Mouse (Mus musculus): ENCODE data around the gene Cd33. TPM values are rescaled to one million over a fixed set of nuclear protein-coding genes. Genes with fewer than 3 reads are reported as not detected.
A peak's percentile ranks its signal among the peaks of the same experiment; 100 is the strongest.

Cd33 gene
- 3.0 and 3.7 TPM in 2 replicates for polyA plus RNA-seq (2015; fragmentation: Nextera tagmentation; extraction: Ambion mirVana)

DNA sequence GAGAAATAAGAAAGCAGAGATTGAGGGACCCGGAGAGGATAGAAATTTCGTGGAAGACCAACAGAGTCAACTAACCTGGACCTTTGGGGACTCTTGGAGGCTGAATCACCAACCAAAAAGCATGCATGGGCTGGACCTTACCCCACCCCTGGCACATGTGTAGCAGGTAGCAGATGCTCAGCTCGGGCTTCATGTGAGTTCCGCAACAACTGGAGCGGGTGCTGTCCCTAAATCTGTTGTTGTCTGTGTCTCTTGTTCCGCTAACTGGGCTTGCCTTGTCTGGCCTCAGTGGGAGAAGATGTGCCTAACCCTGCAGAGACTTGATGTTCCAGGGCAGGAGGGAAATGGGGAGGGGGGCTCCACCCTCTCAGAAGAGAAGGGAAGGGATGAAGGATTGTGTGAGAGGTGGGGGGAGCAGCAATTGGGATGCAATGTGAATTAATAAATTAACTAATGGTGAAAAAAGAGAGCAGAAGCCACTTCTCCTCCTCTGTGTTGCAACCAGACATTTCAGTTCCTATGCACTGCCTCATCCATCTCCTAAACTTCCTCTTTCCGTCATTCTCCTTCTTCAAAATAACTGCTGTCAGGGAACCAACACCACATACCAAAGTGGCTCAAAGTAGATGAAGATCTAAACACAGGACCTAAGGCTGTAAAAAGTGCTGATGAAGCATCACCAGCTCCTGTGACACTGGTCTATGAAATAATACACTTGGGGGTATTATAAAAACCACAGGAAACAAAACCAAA is at the start of gene Cd33:
Gene Cd33, minus strand, starts transcription at position 204 of the 753 bp plus-strand sequence.
- H3K27me3 ChIP-seq (ENCODE audit: control insufficient read depth, insufficient read depth, low read length), result no peaks in the 10 kb centered on the region
- no peaks in the 10 kb centered on the region for H3K9me3 ChIP-seq (replicated peaks; ENCODE audit: control insufficient read depth, low read length)
- no peak within 1 kb of the TSS for H3K4me2 ChIP-seq (ENCODE audit: low read depth, low read length)
- no peaks in the 10 kb centered on the region for H3K4me1 ChIP-seq (ENCODE audit: control insufficient read depth, insufficient read depth, low read length)
- no peak within 1 kb of the TSS for H3K27ac ChIP-seq (ENCODE audit: low read length)
- ATAC-seq (ENCODE audit: insufficient read depth, low FRiP score), result no peak
- H3K4me3 ChIP-seq (replicated peaks; ENCODE audit: low read length), result no peak within 1 kb of the TSS
- H3K36me3 ChIP-seq (ENCODE audit: control insufficient read depth, insufficient read depth, low read length), result no peaks in the 10 kb centered on the region
- WGBS, result 72% methylated on average over 7 of the region's 7 CpGs
- no peak within 1 kb of the TSS for H3K9ac ChIP-seq (ENCODE audit: low read length)

DNA sequence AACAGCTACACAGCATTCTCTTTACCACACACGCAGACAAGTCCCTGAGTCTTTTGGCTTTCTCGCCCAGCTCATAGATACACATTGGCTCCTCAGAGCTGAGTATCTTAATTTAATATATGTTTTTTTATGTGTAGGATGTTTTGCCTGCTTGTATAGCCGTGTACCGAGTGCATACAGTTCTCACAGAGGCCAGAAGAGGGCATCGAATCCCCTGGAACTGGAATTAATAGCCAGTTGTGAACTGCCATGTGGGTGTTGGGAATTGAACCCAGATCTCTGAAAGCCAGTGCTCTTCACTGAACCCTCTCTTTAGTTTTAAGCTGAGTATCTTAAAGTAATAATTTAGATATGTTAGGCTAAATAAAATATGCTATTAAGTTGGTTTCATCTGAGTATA is 40.6 kb upstream of the Cd33 start:
- peaks cover 9% of the 10 kb centered on the region for H3K4me1 ChIP-seq (ENCODE audit: control insufficient read depth, insufficient read depth, low read length)
- H3K27ac ChIP-seq (ENCODE audit: low read length), result no peak overlapping the region
- H3K4me2 ChIP-seq (ENCODE audit: low read depth, low read length), result no peak overlapping the region
- no peaks in the 10 kb centered on the region for H3K27me3 ChIP-seq (ENCODE audit: control insufficient read depth, insufficient read depth, low read length)
- H3K36me3 ChIP-seq (ENCODE audit: control insufficient read depth, insufficient read depth, low read length), result peaks cover 32% of the 10 kb centered on the region
- H3K4me3 ChIP-seq (replicated peaks; ENCODE audit: low read length), result no peak overlapping the region
- no peak overlapping the region for H3K9ac ChIP-seq (ENCODE audit: low read length)
- no peak for ATAC-seq (ENCODE audit: insufficient read depth, low FRiP score)
- 90% methylated on average over 5 of the region's 5 CpGs for WGBS
- H3K9me3 ChIP-seq (replicated peaks; ENCODE audit: control insufficient read depth, low read length), result no peaks in the 10 kb centered on the region

DNA sequence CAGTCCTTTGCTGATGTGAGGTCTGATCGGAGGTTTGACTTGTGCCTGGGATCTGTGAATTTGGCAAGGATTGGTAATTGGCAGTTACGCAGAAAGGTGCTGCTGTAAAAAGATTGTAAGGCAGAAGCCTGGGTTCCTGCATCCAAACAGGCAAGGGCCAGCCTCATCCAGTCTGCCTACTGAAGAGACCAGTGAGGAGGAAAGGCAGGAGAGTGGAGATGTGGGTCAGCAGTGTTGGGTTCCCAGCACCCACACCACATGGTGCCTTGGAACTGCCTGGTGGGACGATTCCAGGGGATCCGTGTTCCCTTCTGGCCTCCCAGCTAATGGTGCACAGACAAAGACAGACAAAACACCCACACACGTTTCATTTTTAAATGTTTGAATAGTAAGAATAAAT is 36.3 kb upstream of the Cd33 start:
- Histone ChIP-seq H3K27ac (ENCODE audit: low read length) (peak overlapping the region; percentile 86; the same call in 1 of the 2 replicates), H3K9ac (ENCODE audit: low read length) (peak overlapping the region; percentile 80), H3K4me1 (ENCODE audit: control insufficient read depth, insufficient read depth, low read length) (peaks cover 9% of the 10 kb centered on the region), H3K4me3 (replicated peaks; ENCODE audit: low read length) (peak overlapping the region; percentile 67), H3K4me2 (ENCODE audit: low read depth, low read length) (peak overlapping the region; percentile 84), H3K9me3 (replicated peaks; ENCODE audit: control insufficient read depth, low read length) (no peaks in the 10 kb centered on the region), H3K36me3 (ENCODE audit: control insufficient read depth, insufficient read depth, low read length) (peaks cover 11% of the 10 kb centered on the region), H3K27me3 (ENCODE audit: control insufficient read depth, insufficient read depth, low read length) (no peaks in the 10 kb centered on the region)
- ATAC-seq (ENCODE audit: insufficient read depth, low FRiP score), result no peak
- WGBS, result 54% methylated on average over 5 of the region's 5 CpGs

DNA sequence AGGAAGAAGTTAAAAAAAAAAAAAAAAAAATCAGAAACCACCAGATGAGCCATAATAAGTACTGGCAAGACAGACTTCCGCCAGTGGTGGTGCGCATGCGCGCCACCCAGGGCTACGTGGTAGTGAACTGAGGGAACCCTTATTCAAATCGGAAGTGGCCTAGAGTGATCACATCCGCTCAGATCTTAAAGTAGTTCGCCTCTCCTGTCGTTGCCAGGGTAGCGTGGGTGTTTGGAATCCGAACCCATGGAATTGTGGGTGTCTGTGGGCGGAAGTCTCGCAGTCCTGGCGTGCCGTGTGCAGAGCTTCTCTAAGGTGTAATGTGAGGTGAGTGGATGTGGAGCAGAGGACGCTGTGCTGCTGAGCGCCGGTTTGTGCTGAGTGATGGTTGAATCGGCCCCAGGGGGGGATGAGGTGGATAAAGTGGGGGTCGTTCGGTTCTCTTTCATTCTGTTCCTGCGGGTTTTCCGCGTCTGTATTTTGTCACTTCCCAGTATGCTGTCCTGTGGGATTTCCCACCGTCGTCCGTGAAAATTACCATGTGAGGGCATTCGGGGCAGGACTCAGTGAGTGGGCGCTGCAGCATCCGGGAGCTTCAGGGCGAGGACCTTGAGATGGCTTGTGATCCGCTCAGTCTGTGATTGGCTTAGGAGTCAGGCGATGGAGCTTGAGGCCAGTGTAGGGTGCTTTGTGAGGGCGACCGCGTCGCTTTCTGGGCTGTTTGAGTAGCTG is 35.4 kb upstream of the Cd33 start, which contains the start of gene Zfp719:
Gene Zfp719, plus strand, starts transcription at position 171 of the 732 bp plus-strand sequence.
- Histone ChIP-seq H3K4me2 (ENCODE audit: low read depth, low read length) (peak within 1 kb of the TSS; percentile 84), H3K27me3 (ENCODE audit: control insufficient read depth, insufficient read depth, low read length) (no peaks in the 10 kb centered on the region), H3K9me3 (replicated peaks; ENCODE audit: control insufficient read depth, low read length) (no peaks in the 10 kb centered on the region), H3K4me3 (replicated peaks; ENCODE audit: low read length) (peak within 1 kb of the TSS; percentile 67), H3K36me3 (ENCODE audit: control insufficient read depth, insufficient read depth, low read length) (peaks cover 5% of the 10 kb centered on the region), H3K27ac (ENCODE audit: low read length) (peak within 1 kb of the TSS; percentile 86), H3K4me1 (ENCODE audit: control insufficient read depth, insufficient read depth, low read length) (peaks cover 9% of the 10 kb centered on the region), H3K9ac (ENCODE audit: low read length) (peak within 1 kb of the TSS; percentile 80)
- WGBS, result under 1% methylated on average over 37 of the region's 37 CpGs
- peak; percentile 97 for ATAC-seq (ENCODE audit: insufficient read depth, low FRiP score)

DNA sequence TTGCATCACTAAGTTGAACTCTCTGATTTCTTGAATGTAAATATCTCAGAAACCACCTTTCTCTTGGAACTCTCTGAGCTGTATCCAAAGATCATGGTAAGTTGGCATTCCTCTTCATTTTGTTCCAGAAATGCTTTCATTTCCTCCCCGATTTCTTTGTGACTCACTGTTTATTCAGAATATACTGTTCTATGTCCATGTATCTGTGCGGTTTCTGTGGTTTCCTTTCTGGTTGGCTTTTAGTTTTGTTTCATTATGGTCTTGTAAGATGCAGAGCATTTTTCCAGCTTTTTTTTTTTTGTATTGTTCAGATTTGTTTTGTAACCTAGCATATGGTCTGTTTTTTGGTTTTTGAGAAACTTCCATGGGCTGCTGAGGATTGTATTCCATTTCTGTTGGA is 27.0 kb upstream of the Cd33 start:
- Histone ChIP-seq H3K4me3 (replicated peaks; ENCODE audit: low read length) (no peak overlapping the region), H3K9ac (ENCODE audit: low read length) (no peak overlapping the region), H3K27me3 (ENCODE audit: control insufficient read depth, insufficient read depth, low read length) (no peaks in the 10 kb centered on the region), H3K4me1 (ENCODE audit: control insufficient read depth, insufficient read depth, low read length) (no peaks in the 10 kb centered on the region), H3K27ac (ENCODE audit: low read length) (no peak overlapping the region), H3K36me3 (ENCODE audit: control insufficient read depth, insufficient read depth, low read length) (peaks cover 27% of the 10 kb centered on the region), H3K4me2 (ENCODE audit: low read depth, low read length) (no peak overlapping the region), H3K9me3 (replicated peaks; ENCODE audit: control insufficient read depth, low read length) (no peaks in the 10 kb centered on the region)
- WGBS, result 89% methylated on average over 2 of the region's 2 CpGs
- ATAC-seq (ENCODE audit: insufficient read depth, low FRiP score), result no peak

DNA sequence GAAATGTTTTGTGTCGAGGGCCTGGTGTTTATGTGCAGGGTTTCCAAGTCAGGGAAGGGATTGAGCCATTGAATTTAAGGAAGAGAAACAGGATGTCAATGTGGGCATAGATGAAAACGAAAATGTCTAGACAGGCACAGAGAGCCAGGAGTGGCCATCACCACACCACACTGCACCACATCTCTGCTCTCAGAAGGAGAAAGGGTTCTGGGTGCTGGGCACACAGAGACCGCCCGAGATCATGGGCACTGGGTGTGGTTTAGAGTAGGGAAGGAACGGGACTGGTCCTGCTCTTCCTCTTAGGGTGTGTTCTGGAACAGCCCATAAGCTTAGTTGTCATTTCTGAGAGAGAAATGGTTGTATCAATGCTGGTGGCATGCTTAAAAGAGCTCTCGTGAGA is 19.1 kb upstream of the Cd33 start:
- ATAC-seq (ENCODE audit: insufficient read depth, low FRiP score), result no peak
- WGBS, result 41% methylated on average over 6 of the region's 6 CpGs
- H3K27me3 ChIP-seq (ENCODE audit: control insufficient read depth, insufficient read depth, low read length), result no peaks in the 10 kb centered on the region
- H3K27ac ChIP-seq (ENCODE audit: low read length), result no peak overlapping the region
- peak overlapping the region; percentile 82 for H3K9ac ChIP-seq (ENCODE audit: low read length)
- H3K4me2 ChIP-seq (ENCODE audit: low read depth, low read length), result peak overlapping the region; percentile 78
- H3K4me1 ChIP-seq (ENCODE audit: control insufficient read depth, insufficient read depth, low read length), result peaks cover 7% of the 10 kb centered on the region
- H3K9me3 ChIP-seq (replicated peaks; ENCODE audit: control insufficient read depth, low read length), result no peaks in the 10 kb centered on the region
- H3K36me3 ChIP-seq (ENCODE audit: control insufficient read depth, insufficient read depth, low read length), result peaks cover 3% of the 10 kb centered on the region; the same call in 1 of the 2 replicates
- peak overlapping the region; percentile 73 for H3K4me3 ChIP-seq (replicated peaks; ENCODE audit: low read length)

DNA sequence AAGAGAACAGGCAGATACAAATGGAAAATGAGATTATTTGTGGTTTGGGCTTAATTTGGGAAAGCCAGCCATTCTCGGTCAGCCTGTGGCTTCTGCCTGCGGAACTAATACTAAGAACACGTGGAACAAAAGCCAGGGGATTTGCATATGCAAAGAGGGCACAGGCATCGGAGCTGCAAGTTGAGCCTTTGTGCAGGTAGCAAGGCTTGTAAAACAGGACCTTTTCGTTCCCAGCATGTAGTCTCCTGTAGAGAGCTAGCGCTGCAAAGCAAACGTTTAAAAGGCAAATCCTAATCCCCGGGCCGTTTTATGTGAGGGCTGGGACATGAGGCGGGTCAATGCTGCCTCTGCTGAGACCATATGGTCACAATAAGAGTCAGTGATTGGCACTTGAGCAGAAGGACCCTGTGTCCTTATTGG is 18.4 kb upstream of the Cd33 start:
- Histone ChIP-seq H3K36me3 (ENCODE audit: control insufficient read depth, insufficient read depth, low read length) (no peaks in the 10 kb centered on the region), H3K4me1 (ENCODE audit: control insufficient read depth, insufficient read depth, low read length) (peaks cover 7% of the 10 kb centered on the region), H3K4me2 (ENCODE audit: low read depth, low read length) (peak overlapping the region; percentile 78), H3K27me3 (ENCODE audit: control insufficient read depth, insufficient read depth, low read length) (no peaks in the 10 kb centered on the region), H3K9ac (ENCODE audit: low read length) (peak overlapping the region; percentile 82), H3K9me3 (replicated peaks; ENCODE audit: control insufficient read depth, low read length) (no peaks in the 10 kb centered on the region), H3K4me3 (replicated peaks; ENCODE audit: low read length) (peak overlapping the region; percentile 73), H3K27ac (ENCODE audit: low read length) (peak overlapping the region; percentile 82)
- WGBS, result 1% methylated on average over 10 of the region's 10 CpGs
- no peak for ATAC-seq (ENCODE audit: insufficient read depth, low FRiP score)

DNA sequence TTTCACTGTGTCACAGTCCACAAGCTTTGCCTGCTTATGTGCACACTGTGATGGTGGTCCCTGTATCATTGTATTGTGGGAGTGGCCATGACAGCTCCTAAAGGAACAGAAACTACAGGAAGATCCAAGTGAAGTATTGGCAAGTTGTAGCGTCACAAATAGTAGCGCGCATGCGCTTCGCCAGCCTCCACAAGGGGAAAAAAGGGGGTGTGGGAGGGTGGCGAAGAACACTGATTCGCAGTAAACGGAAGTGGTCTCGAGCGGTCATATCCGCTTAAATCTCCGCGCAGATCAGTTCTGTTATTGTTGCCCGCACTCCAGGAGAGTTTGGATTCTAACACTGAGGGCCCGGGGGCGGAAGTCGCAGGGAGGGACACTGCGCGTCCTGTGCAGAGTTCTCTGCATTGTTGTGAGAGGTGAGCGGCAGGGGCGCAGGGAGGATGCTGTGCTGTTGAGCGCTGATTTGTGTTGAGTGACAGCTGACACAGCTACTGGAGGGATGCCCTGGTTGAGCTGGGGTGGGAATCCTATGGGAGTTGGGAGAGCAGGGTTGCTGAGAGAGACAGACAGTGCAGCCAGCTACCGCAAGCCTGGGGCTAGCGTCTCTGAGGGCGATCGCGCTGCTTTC is 17.9 kb upstream of the Cd33 start, which contains the start of gene Zfp658:
Gene Zfp658, plus strand, starts transcription at position 251 of the 628 bp plus-strand sequence.
- ATAC-seq (ENCODE audit: insufficient read depth, low FRiP score), result peak; percentile 88
- H3K27me3 ChIP-seq (ENCODE audit: control insufficient read depth, insufficient read depth, low read length), result no peaks in the 10 kb centered on the region
- H3K4me2 ChIP-seq (ENCODE audit: low read depth, low read length), result peak within 1 kb of the TSS; percentile 78
- no peaks in the 10 kb centered on the region for H3K36me3 ChIP-seq (ENCODE audit: control insufficient read depth, insufficient read depth, low read length)
- H3K4me1 ChIP-seq (ENCODE audit: control insufficient read depth, insufficient read depth, low read length), result peaks cover 7% of the 10 kb centered on the region
- peak within 1 kb of the TSS; percentile 73 for H3K4me3 ChIP-seq (replicated peaks; ENCODE audit: low read length)
- H3K9me3 ChIP-seq (replicated peaks; ENCODE audit: control insufficient read depth, low read length), result no peaks in the 10 kb centered on the region
- H3K27ac ChIP-seq (ENCODE audit: low read length), result peak within 1 kb of the TSS; percentile 82
- peak within 1 kb of the TSS; percentile 82 for H3K9ac ChIP-seq (ENCODE audit: low read length)
- 0% methylated on average over 27 of the region's 27 CpGs for WGBS
